Mouse (Mus musculus): ENCODE data around the gene Gtf2ird2. TPM values are rescaled to one million over a fixed set of nuclear protein-coding genes. Genes with fewer than 3 reads are reported as not detected.
A peak's percentile ranks its signal among the peaks of the same experiment; 100 is the strongest.

The Gtf2ird2 gene
- 10 to 100 TPM; 14.9 to 17.6 TPM for total RNA-seq (2021)
- long read RNA-seq, experiment 1, transcript Gtf2ird2-201 (16 exons, 3,482 nt) = major isoform, 6 of 21 reads
- long read RNA-seq, experiment 1, partial matches to known transcripts = 3 of 21 reads
- long read RNA-seq, experiment 1, other reads (novel, unspliced or antisense) = 12 of 21 reads
- long read RNA-seq, experiment 2, transcript Gtf2ird2-201 (16 exons, 3,482 nt) = major isoform, 5 of 8 reads
- long read RNA-seq, experiment 2, partial matches to known transcripts = 1 of 8 reads
- long read RNA-seq, experiment 2, other reads (novel, unspliced or antisense) = 2 of 8 reads

GRCm38 (mm10) chr5:134183880-134184808 is at the start of gene Gtf2ird2:
Gene Gtf2ird2 (plus strand): TSS chr5:134184019.
- DNase-seq (ENCODE audit: low spot score in 2 of 2) = peak; percentile 98 to 99

GRCm38 (mm10) chr5:134136022-134136421 is 47.8 kb upstream of the Gtf2ird2 start:
- no peak for DNase-seq (ENCODE audit: low spot score in 2 of 2)

- no peak for DNase-seq (ENCODE audit: low spot score in 2 of 2)
Observed at GRCm38 (mm10) chr5:134137933-134138332, 45.9 kb upstream of the Gtf2ird2 start.

GRCm38 (mm10) chr5:134139429-134139828 is 44.4 kb upstream of the Gtf2ird2 start:
- no peak for DNase-seq (ENCODE audit: low spot score in 2 of 2)

- DNase-seq (ENCODE audit: low spot score in 2 of 2) = no peak
Observed at GRCm38 (mm10) chr5:134141236-134141635, 42.6 kb upstream of the Gtf2ird2 start.

GRCm38 (mm10) chr5:134142381-134142780 is 41.4 kb upstream of the Gtf2ird2 start:
- no peak for DNase-seq (ENCODE audit: low spot score in 2 of 2)

GRCm38 (mm10) chr5:134144986-134145385 is 38.8 kb upstream of the Gtf2ird2 start:
- no peak for DNase-seq (ENCODE audit: low spot score in 2 of 2)

- peak in 1 of 2 experiments; percentile 13 for DNase-seq (ENCODE audit: low spot score in 2 of 2)
Observed at GRCm38 (mm10) chr5:134147194-134147753, 36.5 kb upstream of the Gtf2ird2 start.

GRCm38 (mm10) chr5:134148153-134148552 is 35.7 kb upstream of the Gtf2ird2 start:
- no peak for DNase-seq (ENCODE audit: low spot score in 2 of 2)

- DNase-seq (ENCODE audit: low spot score in 2 of 2) = no peak
Observed at GRCm38 (mm10) chr5:134151895-134152294, 31.9 kb upstream of the Gtf2ird2 start.

GRCm38 (mm10) chr5:134155916-134156466 is 27.8 kb upstream of the Gtf2ird2 start:
- DNase-seq (ENCODE audit: low spot score in 2 of 2) = no peak

GRCm38 (mm10) chr5:134164688-134165087 is 19.1 kb upstream of the Gtf2ird2 start:
- no peak for DNase-seq (ENCODE audit: low spot score in 2 of 2)

- no peak for DNase-seq (ENCODE audit: low spot score in 2 of 2)
Observed at GRCm38 (mm10) chr5:134166642-134167041, 17.2 kb upstream of the Gtf2ird2 start.

- no peak for DNase-seq (ENCODE audit: low spot score in 2 of 2)
Observed at GRCm38 (mm10) chr5:134168033-134168432, 15.8 kb upstream of the Gtf2ird2 start.

- no peak for DNase-seq (ENCODE audit: low spot score in 2 of 2)
Observed at GRCm38 (mm10) chr5:134169231-134169630, 14.6 kb upstream of the Gtf2ird2 start.

- no peak for DNase-seq (ENCODE audit: low spot score in 2 of 2)
Observed at GRCm38 (mm10) chr5:134170167-134170566, 13.7 kb upstream of the Gtf2ird2 start.

- DNase-seq (ENCODE audit: low spot score in 2 of 2) = no peak
Observed at GRCm38 (mm10) chr5:134173206-134173605, 10.6 kb upstream of the Gtf2ird2 start.

GRCm38 (mm10) chr5:134175696-134176095 is 8.1 kb upstream of the Gtf2ird2 start:
- no peak for DNase-seq (ENCODE audit: low spot score in 2 of 2)

GRCm38 (mm10) chr5:134176169-134176881 is 7.5 kb upstream of the Gtf2ird2 start, which contains the start of gene Rcc1l:
Gene Rcc1l (minus strand): TSS chr5:134176774.
- peak; percentile 82 to 89 for DNase-seq (ENCODE audit: low spot score in 2 of 2)

GRCm38 (mm10) chr5:134178536-134178935 is 5.3 kb upstream of the Gtf2ird2 start:
- no peak for DNase-seq (ENCODE audit: low spot score in 2 of 2)

- DNase-seq (ENCODE audit: low spot score in 2 of 2) = peak; percentile 84 to 87
Observed at GRCm38 (mm10) chr5:134179871-134180270, 3.9 kb upstream of the Gtf2ird2 start.

Data from left cerebral cortex, adult 18-20 months (tissue).